Mouse (Mus musculus) E14TG2a.4 (cell line): Measurements from ENCODE around the gene 4933405L10Rik.

Source experiments
- CTCF ChIP-seq: conservative IDR thresholded peaks from 2 replicates; pipeline ENCODE4 v1.5.1; 2014; ENCODE audit warnings: low read length
- POU5F1 ChIP-seq: IDR thresholded peaks from 2 replicates; pipeline ENCODE4 v1.6.1; 2014; ENCODE audit warnings: low read length, borderline replicate concordance

- no peak for TF ChIP-seq CTCF
- no peak for TF ChIP-seq POU5F1
Observed at GRCm38 (mm10) chr8:105712286-105712685, 4.8 kb downstream of the 4933405L10Rik start.
